Mouse (Mus musculus): ENCODE results near the gene Sel1l.

DNA sequence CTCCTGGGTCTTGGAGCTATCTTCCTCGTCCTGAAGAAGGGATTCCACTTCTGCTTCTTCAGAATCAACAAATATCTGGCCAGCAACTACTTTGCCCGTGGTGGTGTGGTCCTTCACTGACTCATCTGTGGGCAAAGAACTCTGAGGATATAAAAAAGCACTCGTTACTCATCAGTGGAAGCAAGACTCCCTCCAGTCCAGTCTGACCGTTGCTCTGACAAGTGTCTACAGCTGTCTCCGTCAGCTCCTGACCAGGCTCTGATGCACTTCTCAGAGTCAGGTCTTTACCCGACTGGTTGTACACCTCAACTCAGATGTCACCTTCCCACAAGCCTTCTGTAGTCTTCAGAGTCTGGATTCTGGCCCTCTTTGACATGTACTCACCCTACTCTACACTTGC lies 7.2 kb downstream of the Sel1l start:
- no peak for TF ChIP-seq GATA1 (IDR thresholded peaks at IDR 0.05; ENCODE audit: borderline replicate concordance, low read length)
- TF ChIP-seq FLI1 (IDR thresholded peaks at IDR 0.05; ENCODE audit: low read length), result no peak
